ENCODE assay signal across 14 mouse cellular contexts in the genomic region with DNA sequence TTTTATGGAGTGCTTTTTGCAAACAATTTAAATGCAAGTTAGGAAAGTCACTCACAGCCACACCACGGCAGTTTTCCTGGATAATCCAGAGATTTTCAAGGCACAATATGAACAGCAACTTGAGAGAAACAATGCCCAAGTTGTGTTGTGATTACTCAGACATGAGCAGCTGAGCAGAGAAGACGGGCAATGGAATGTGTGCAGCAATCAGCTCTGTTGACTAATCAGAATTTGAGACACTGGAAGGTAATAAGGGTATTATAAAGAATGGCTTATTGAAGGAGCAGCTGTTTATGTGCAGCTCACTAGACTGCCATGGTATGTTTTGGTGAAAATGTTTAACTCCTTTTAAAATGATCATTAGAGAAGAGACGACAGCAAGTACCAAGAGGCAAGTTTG.
DNase-seq lines count a peak whose midpoint lies in the region; ATAC-seq and TF ChIP-seq lines count a peak whose summit lies in the region.
"Had no signal": no experiment of that assay in that cellular context is flagged by ENCODE, and none has a peak within 500 bp of the region (broad histone marks: within the 10 kb centered on the region; RNA-seq: fewer than 3 reads in every experiment).

No protein-coding gene starts in this region.

- H3K9ac ChIP-seq in heart, embryonic 13.5 days, result no peak overlapping the region
- H3K9ac ChIP-seq in midbrain, embryonic 16.5 days (ENCODE audit: low read depth, low read length), result no peak overlapping the region
- H3K9ac ChIP-seq in forebrain, embryonic 14.5 days (ENCODE audit: low read length), result no peak overlapping the region
- H3K9ac ChIP-seq in stomach, postnatal 0 days (ENCODE audit: low read length), result no peak overlapping the region
- H3K9ac ChIP-seq: liver, embryonic 14.5 days; neural tube, embryonic 15.5 days had no signal

- DNase-seq in heart, adult 18-20 months, result no peak
- DNase-seq in midbrain, embryonic 10.5 days (ENCODE audit: low spot score), result no peak
- DNase-seq in forebrain, embryonic 14.5 days (ENCODE audit: low spot score), result peak; percentile 41
- peak; percentile 64 for DNase-seq in retina, postnatal 1 day
- no peak for DNase-seq in stomach, postnatal 0 days (ENCODE audit: low spot score)
- no peak for DNase-seq in thymus, postnatal 0 days (ENCODE audit: low spot score)
- DNase-seq: adrenal gland, postnatal 25 days; gastrocnemius, postnatal 25 days; lung, postnatal 14 days had no signal

- no peak for ATAC-seq in heart, embryonic 13.5 days (ENCODE audit: extremely low read depth, insufficient number of reproducible peaks, low FRiP score, low TSS enrichment)
- no peak for ATAC-seq in midbrain, embryonic 16.5 days
- no peak for ATAC-seq in forebrain, embryonic 14.5 days
- ATAC-seq in stomach, postnatal 0 days (ENCODE audit: low FRiP score, low TSS enrichment), result no peak
- ATAC-seq: inflammation-experienced regulatory T-cells, adult 6 months had no signal

- H3K27me3 ChIP-seq in heart, embryonic 13.5 days (replicated peaks), result no peaks in the 10 kb centered on the region
- no peaks in the 10 kb centered on the region for H3K27me3 ChIP-seq in midbrain, embryonic 10.5 days (ENCODE audit: low read depth, poor library complexity, severe bottlenecking)
- H3K27me3 ChIP-seq in midbrain, embryonic 16.5 days (ENCODE audit: control insufficient read depth, insufficient read depth, low read depth, low read length), result no peaks in the 10 kb centered on the region
- no peaks in the 10 kb centered on the region for H3K27me3 ChIP-seq in forebrain, embryonic 14.5 days (replicated peaks; ENCODE audit: control insufficient read depth, insufficient read depth, low read length)
- H3K27me3 ChIP-seq in stomach, postnatal 0 days (ENCODE audit: control insufficient read depth, insufficient read depth, low read length), result no peaks in the 10 kb centered on the region
- H3K27me3 ChIP-seq: neural tube, embryonic 15.5 days had no signal

- no peak overlapping the region for H3K4me3 ChIP-seq in heart, embryonic 13.5 days
- H3K4me3 ChIP-seq in midbrain, embryonic 10.5 days, result no peak overlapping the region
- H3K4me3 ChIP-seq in midbrain, embryonic 16.5 days (ENCODE audit: low read depth, low read length), result no peak overlapping the region
- H3K4me3 ChIP-seq in forebrain, embryonic 14.5 days (ENCODE audit: low read depth, low read length), result no peak overlapping the region
- H3K4me3 ChIP-seq in stomach, postnatal 0 days (ENCODE audit: low read depth, low read length), result no peak overlapping the region
- H3K4me3 ChIP-seq: neural tube, embryonic 15.5 days had no signal

- 36% methylated on average over 3 of the region's 3 CpGs for WGBS in heart, embryonic 13.5 days
- WGBS in midbrain, embryonic 10.5 days, result 34% methylated on average over 3 of the region's 3 CpGs
- WGBS in midbrain, embryonic 16.5 days, result 22% methylated on average over 3 of the region's 3 CpGs
- WGBS in forebrain, embryonic 14.5 days, result 2% methylated on average over 3 of the region's 3 CpGs
- 43% methylated on average over 3 of the region's 3 CpGs for WGBS in stomach, postnatal 0 days

- peak overlapping the region; percentile 17 for H3K27ac ChIP-seq in heart, embryonic 13.5 days (replicated peaks)
- peak overlapping the region; percentile 50 for H3K27ac ChIP-seq in midbrain, embryonic 10.5 days (replicated peaks)
- no peak overlapping the region for H3K27ac ChIP-seq in midbrain, embryonic 16.5 days (ENCODE audit: low read length)
- peak overlapping the region; percentile 55; the same call in 1 of the 2 replicates for H3K27ac ChIP-seq in forebrain, embryonic 14.5 days (ENCODE audit: low read depth, low read length)
- H3K27ac ChIP-seq in stomach, postnatal 0 days (replicated peaks), result no peak overlapping the region
- H3K27ac ChIP-seq: liver, embryonic 14.5 days; neural tube, embryonic 15.5 days had no signal

- no peaks in the 10 kb centered on the region for H3K36me3 ChIP-seq in heart, embryonic 13.5 days
- no peaks in the 10 kb centered on the region for H3K36me3 ChIP-seq in midbrain, embryonic 10.5 days
- no peaks in the 10 kb centered on the region for H3K36me3 ChIP-seq in midbrain, embryonic 16.5 days (ENCODE audit: control insufficient read depth, insufficient read depth, low read length)
- no peaks in the 10 kb centered on the region for H3K36me3 ChIP-seq in forebrain, embryonic 14.5 days (ENCODE audit: control insufficient read depth, insufficient read depth, low read length)
- no peaks in the 10 kb centered on the region for H3K36me3 ChIP-seq in stomach, postnatal 0 days (ENCODE audit: control insufficient read depth, insufficient read depth, low read length)
- H3K36me3 ChIP-seq: neural tube, embryonic 15.5 days had no signal

- no peak for TF ChIP-seq EP300 in stomach, postnatal 0 days (optimal IDR thresholded peaks at IDR 0.05)

- TF ChIP-seq CTCF in stomach, postnatal 0 days (IDR thresholded peaks at IDR 0.05; ENCODE audit: low read depth), result no peak

- H3K4me2 ChIP-seq in heart, embryonic 13.5 days, result no peak overlapping the region
- H3K4me2 ChIP-seq in midbrain, embryonic 16.5 days (ENCODE audit: low read length), result no peak overlapping the region
- H3K4me2 ChIP-seq in forebrain, embryonic 14.5 days (ENCODE audit: low read length), result no peak overlapping the region
- no peak overlapping the region for H3K4me2 ChIP-seq in stomach, postnatal 0 days (replicated peaks; ENCODE audit: low read depth)
- H3K4me2 ChIP-seq: neural tube, embryonic 15.5 days had no signal

- H3K9me3 ChIP-seq in heart, embryonic 13.5 days, result no peaks in the 10 kb centered on the region
- H3K9me3 ChIP-seq in midbrain, embryonic 10.5 days (replicated peaks), result no peaks in the 10 kb centered on the region
- no peaks in the 10 kb centered on the region for H3K9me3 ChIP-seq in midbrain, embryonic 16.5 days (replicated peaks; ENCODE audit: control insufficient read depth, low read length, poor library complexity, severe bottlenecking)
- no peaks in the 10 kb centered on the region for H3K9me3 ChIP-seq in forebrain, embryonic 14.5 days (replicated peaks; ENCODE audit: control insufficient read depth, low read length)
- no peaks in the 10 kb centered on the region for H3K9me3 ChIP-seq in stomach, postnatal 0 days (ENCODE audit: control insufficient read depth, low read length)
- H3K9me3 ChIP-seq: neural tube, embryonic 15.5 days had no signal

- H3K4me1 ChIP-seq in heart, embryonic 13.5 days, result peaks cover 30% of the 10 kb centered on the region
- peaks cover 53% of the 10 kb centered on the region for H3K4me1 ChIP-seq in midbrain, embryonic 10.5 days
- H3K4me1 ChIP-seq in midbrain, embryonic 16.5 days (ENCODE audit: control insufficient read depth, insufficient read depth, low read length), result peaks cover 20% of the 10 kb centered on the region
- peaks cover 39% of the 10 kb centered on the region for H3K4me1 ChIP-seq in forebrain, embryonic 14.5 days (ENCODE audit: control insufficient read depth, insufficient read depth, low read length)
- H3K4me1 ChIP-seq in stomach, postnatal 0 days (replicated peaks; ENCODE audit: control insufficient read depth, insufficient read depth), result no peaks in the 10 kb centered on the region; the same call in 1 of the 2 replicates

Comparison
In these comparisons a context has a peak if more than half of its experiments do, and no peak if none do; other contexts are left out.
1. H3K27ac ChIP-seq: peak in heart, embryonic 13.5 days (single experiment), midbrain, embryonic 10.5 days (single experiment) and forebrain, embryonic 14.5 days (single experiment); none in midbrain, embryonic 16.5 days (single experiment) and stomach, postnatal 0 days (single experiment).
2. DNase-seq: peak in forebrain, embryonic 14.5 days (single experiment) and retina, postnatal 1 day (single experiment); none in heart, adult 18-20 months (0 of 2), midbrain, embryonic 10.5 days (single experiment), stomach, postnatal 0 days (single experiment) and thymus, postnatal 0 days (single experiment).